Mouse (Mus musculus) spleen, postnatal 4 days (tissue): ENCODE data around the gene Olfr948.

Source experiments
- DNase-seq, 2 experiments: peaks; one replicate each; pipeline ENCODE4 v3.0.0; 2022; ENCODE audit warnings: low spot score in 2 of 2

Olfr948 gene

GRCm38 (mm10) chr9:39325945-39326344 is at the start of gene Olfr948:
TSS of gene Olfr948 (minus strand) at chr9:39326045.
- no peak for DNase-seq

- no peak for DNase-seq
Measured at GRCm38 (mm10) chr9:39287136-39287535, 38.7 kb downstream of the Olfr948 start.

- DNase-seq, result no peak
Measured at GRCm38 (mm10) chr9:39276718-39277117, 49.1 kb downstream of the Olfr948 start, which contains the start of gene Olfr945. TSS of gene Olfr945 (minus strand) at chr9:39276818.
